Mouse (Mus musculus) kidney, postnatal 14 days (tissue): Measurements from ENCODE around the gene Cmtm4.

Source experiments
- DNase-seq: peaks from one replicate; pipeline ENCODE4 v3.0.0; 2022; ENCODE audit warnings: mixed read lengths

Cmtm4 gene

DNA sequence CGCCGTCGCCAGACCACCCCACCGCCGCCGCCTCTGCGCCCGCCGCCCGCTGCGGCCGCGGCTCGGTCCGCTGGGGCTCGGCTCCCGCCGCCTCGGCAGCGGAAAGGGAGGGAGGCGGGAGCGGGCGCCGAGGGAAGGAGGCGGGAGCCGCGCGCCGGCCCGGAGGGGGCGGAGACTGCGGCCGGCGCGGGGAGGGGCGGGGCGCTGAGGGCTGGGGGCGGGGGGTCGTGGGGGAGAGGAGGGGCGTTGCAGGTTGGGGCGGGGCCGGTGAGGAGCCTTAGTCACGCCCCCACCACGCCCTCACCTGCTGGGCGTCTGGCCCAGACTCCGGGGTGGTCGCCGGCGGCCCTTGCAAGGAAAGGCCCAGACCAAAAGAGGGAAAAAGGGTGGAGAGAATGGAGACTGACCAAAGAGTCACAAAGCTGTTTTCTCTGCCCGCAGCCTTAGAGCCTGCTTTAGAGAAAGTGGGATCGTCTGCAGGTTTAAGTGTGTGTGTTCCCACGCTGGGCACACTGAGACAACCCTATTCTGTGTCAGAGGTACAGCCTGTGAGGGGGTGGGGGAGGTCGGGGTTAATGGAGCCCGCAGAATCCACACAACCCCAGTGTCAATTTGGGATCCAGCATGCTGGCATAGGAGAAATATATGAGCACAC, at the start of gene Cmtm4:
Gene Cmtm4 (minus strand): TSS at position 105 of the 655 bp plus-strand sequence.
- peak; percentile 83 for DNase-seq

DNA sequence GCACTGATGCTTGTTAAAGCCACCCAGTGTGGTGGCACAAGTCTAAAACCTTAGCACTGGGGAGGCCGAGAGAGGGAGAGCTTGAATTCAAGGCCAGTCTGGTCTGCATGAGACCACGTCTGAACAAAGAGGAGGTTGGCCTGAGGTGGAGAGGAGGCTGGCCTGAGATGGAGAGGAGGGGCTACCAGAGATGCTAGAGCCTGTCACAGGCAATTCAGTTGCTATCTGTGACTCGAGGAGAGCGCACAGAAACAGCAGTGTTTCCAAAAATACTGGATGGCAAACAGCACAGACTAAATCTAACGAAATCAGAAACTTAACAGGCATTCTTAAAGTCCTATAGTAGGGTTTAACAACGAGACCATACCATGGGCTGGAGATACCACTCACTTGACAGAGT, 49.6 kb upstream of the Cmtm4 start:
- DNase-seq: no peak

DNA sequence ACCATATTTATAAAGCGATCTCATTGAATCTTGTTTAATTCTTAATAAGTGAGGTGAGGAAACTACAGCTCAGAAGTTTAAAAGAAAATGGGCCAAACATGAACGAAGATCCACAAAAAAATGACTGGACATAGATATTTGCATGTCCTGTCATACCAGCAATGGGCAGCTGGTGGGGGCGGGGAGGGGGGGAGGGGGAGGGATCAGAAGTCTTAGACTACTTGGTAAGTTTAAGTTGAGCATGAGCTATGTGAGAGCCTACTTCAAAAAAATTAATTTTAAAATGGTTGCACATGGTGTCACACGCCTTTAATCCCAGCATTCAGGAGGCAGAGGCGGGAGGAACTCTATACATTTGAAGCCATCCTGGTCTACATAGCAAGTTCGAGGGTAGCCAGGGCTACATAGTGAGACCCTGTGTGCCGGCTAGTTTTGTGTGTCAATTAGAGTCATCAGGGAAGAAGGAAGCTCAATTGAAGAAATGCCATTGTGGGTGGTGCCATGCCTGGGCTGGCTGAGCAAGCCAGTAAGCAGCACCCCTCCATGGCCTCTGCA, 47.6 kb upstream of the Cmtm4 start:
- no peak for DNase-seq

- DNase-seq: peak; percentile 93
These were observed 46.9 kb upstream of the Cmtm4 start, which contains the start of gene Dync1li2 for GRCm38 (mm10) chr8:104442299-104443124. Gene Dync1li2, minus strand, starts transcription at chr8:104443047.

- DNase-seq: no peak
These were observed 46.0 kb upstream of the Cmtm4 start for GRCm38 (mm10) chr8:104441613-104442012.

DNA sequence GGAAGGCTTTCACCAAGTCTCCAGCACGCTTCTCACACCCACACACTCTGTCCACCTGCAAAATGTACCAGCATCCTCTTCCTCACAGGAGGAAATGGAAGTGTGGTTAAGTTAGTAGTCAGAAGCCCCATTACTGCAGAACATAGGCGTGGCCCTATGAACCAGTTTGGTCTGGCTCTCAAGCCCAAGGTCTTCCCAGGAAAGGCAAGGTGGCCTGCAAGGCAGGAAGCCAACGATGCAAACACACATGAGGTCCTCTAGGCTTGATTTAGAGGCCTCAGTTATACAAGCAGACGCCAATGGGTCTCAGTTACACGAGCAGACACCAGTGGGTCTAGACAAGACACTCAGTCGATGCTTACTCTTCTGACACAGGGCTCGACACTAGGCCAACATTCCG, 43.9 kb upstream of the Cmtm4 start:
- DNase-seq: no peak

GRCm38 (mm10) chr8:104437494-104438135, 42.0 kb upstream of the Cmtm4 start:
- no peak for DNase-seq

DNA sequence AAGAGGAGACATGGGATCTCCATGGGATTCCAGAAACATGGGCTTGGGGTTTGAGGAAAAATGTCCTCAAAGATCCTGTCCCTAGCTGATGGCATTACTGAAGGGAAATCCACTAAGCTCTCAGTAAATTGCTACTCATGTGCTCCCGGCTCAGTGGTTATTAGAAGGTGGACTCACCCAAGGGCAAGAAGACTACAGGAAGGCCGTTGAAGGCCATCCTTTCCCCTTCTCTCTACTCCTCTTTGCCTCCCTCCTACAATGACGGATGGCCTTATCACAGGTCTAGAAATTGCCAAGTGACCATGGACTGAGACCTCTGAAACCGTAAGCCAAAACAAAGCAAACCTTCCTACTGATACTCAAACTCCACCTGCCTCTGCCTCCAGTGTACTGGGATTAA, 41.0 kb upstream of the Cmtm4 start:
- DNase-seq: no peak

- peak; percentile 96 for DNase-seq
These were observed 40.4 kb upstream of the Cmtm4 start for GRCm38 (mm10) chr8:104436038-104436437.

DNA sequence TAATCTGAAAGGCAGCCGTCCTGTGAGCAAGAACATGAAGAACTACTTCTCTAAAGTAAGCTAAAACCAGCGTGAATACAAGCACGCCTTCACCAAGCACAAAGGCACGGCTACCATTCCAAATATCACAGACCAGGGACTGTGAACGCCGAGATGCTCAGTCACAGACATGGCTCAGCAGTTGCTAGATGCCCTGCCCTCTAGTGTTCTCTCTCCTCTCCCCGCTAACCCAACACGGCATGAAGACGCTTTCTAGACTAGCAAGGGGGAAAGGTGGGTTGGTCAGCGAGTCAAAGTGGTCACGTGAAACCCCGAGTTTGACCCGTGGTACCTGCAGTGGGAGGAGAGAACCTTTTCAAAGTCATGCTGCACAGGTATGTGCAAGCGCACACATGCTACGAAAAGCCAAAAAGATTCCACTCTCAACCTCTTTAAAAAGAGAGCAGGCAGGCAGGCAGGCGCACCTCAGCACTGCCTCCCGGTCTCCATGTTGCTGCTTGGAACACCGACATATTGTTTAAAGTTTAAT, 39.3 kb upstream of the Cmtm4 start:
- DNase-seq: no peak

- peak; percentile 39 for DNase-seq
These were observed 38.7 kb upstream of the Cmtm4 start for GRCm38 (mm10) chr8:104434275-104434674.

GRCm38 (mm10) chr8:104433191-104433842, 37.7 kb upstream of the Cmtm4 start:
- no peak for DNase-seq

GRCm38 (mm10) chr8:104432656-104433055, 37.0 kb upstream of the Cmtm4 start:
- DNase-seq: no peak

- DNase-seq: no peak
These were observed 34.6 kb upstream of the Cmtm4 start for GRCm38 (mm10) chr8:104430230-104430629.

DNA sequence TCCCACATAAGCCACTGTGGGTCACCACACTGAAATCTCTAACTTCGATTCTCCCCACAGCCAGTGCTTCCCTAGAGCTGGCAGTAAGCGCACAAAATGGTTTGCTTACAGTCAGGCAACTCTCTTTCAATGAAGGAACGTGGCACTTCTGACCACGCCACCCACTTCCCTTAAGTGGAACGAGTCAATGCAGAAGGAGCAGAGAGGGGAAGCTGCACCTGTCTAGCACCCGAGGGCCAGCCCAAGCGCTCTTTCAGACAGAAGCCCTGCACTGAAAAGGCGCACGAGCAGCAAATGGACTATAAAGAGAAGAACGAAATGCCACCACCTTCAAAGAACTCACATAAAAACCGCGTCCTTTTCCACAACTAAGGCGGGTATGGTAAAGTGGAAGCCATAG, 32.1 kb upstream of the Cmtm4 start:
- no peak for DNase-seq

DNA sequence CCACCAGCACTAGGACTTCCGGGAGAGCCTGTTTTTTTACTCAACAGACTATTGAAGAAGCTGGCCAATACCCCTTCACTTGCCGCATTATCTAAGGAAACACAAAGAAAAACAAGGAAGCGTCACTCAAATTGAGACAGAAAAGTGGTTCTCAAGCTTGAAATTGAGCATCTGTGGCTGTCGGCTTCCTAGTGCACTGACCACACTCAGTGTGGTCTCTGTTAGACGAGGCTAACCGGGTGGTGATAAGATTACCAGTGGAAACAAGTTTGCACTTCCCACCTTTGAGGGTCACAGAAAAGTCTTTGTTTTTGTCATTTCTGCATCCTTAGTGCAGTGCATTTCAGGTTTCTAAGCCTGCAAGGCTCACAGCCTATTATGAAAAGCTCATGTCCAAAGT, 26.7 kb upstream of the Cmtm4 start:
- no peak for DNase-seq

GRCm38 (mm10) chr8:104416022-104416421, 20.4 kb upstream of the Cmtm4 start:
- DNase-seq: no peak

DNA sequence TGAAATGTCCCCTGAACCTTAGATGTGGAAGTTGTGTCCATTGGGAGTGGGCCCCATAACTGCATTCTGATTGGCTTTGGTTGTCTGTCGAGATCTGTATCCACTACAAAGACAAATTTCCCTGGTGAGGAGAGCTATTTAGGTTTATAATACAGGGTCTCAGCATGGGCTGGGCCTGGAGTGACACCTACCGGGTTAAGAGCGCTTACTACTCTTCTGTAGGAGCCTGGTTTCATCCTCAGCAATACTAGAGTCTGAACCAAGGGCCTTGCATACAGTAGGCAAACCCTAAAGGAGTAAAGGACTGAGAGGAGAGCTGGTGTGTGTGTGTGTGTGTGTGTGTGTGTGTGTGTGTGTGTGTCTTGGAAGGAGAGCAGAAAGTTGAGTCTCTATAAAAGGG, 18.6 kb upstream of the Cmtm4 start:
- no peak for DNase-seq

DNA sequence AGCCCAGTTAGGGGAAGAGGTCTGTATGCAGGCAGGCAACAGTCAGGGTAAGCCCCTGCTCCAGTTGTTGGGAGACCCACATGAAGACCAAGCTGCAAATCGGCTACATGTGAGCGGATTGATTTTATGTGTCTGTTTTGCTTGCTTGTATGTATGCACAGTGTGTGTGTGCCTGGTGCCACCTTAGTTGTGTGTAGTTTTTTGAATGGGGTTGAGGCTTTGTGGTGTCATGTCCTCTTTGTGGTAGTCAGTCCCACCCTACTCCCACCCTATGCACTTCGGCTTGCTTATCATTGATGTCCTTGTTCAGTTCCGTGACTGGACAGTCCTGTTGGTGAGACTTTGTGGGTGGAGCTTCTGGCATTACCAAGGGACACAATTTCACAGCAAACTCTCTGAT, 18.2 kb upstream of the Cmtm4 start:
- no peak for DNase-seq

DNA sequence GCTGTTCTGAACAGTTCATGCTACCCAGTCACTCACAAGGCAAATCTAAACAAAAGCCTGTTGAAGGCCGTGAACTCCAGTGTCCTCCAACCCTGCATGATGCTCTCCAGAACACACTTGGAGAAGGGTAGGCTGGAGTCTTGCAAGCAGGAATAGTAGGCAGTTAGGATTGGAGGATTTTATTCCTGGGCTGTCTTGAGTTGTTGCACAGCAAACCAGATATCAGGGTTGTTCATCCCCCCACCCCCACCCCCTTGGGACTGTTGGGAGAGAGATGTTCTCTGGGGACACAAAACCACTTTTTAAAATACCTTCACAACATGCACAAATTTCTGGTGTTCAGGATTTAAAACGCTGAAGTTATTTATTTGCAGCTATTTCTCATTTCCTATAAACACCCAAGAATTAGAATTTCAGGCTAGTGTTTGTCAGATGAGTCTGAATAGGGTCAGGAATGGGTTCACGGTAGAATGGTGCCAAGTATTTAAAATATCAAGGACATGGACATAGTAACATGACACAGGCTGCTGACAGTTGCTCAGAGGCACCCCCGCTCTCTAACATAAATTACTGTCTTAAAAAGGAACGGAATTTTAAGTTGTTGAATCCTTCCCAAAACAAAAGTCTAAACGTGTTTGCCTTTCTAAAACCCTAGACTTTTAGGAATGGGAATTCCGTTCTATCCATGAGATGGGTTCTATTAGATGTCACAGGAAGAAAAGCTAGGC, 17.4 kb upstream of the Cmtm4 start:
- DNase-seq: peak; percentile 30

- DNase-seq: no peak
These were observed 16.4 kb upstream of the Cmtm4 start for GRCm38 (mm10) chr8:104411972-104412371.

GRCm38 (mm10) chr8:104411468-104411867, 15.9 kb upstream of the Cmtm4 start:
- no peak for DNase-seq
